Mouse (Mus musculus): ENCODE results near the gene Efl1. TPM values are rescaled to one million over a fixed set of nuclear protein-coding genes. Genes with fewer than 3 reads are reported as not detected.

Gene Efl1
- polyA plus RNA-seq (2017; shearing (Covaris generic)), result 52.0 TPM

DNA sequence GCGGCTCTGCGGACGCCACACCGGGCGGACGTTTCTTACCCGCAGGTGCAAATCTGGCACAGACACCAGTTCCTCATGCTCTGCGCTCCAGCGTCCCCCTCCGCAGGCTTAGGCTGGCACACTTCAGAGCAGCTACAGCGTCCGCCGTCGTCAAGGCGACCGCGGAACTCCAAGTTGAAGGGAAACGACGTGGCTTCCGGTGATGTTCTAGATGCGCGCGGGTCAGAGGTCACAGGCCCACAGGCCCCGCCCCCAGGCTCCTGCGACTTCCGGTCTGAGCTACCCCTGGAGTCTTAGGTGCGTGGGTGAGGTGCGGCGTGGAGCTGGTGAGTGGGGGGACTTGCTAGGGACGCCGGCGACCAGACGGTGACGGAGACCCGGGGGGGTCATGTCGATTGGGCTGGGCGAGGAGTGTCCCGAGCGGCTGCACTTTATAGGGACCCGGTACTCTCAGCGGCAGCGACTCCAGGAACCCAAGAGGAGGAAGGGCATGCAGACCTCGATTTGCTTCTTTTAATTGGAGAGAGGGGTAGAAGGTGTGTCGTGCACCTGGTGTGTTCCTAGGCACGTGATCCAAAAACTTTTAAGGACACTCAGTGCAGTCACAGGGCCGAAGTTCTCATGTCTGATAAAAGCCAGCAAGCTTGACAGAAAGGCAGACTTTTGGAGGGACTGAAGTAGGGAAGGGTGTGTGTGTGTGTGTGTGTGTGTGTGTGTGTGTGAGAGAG is at the start of gene Efl1, which contains the start of gene Saxo2:
Efl1 (plus strand) TSS at position 262 of the 728 bp plus-strand sequence.
Saxo2 (minus strand) TSS at position 176 of the 728 bp plus-strand sequence.

Other genes with a start within 250 kb of the Efl1 start
- not detected for gene Saxo2, start 86 bp upstream of the Efl1 start, polyA plus RNA-seq (2017; shearing (Covaris generic))
- gene Mex3b, start 218.7 kb downstream of the Efl1 start, polyA plus RNA-seq (2017; shearing (Covaris generic)), result 2.1 TPM